Mouse (Mus musculus) heart, postnatal 0 days (tissue): ENCODE results near the gene Mapk1.

ENCODE experiments used
- CTCF ChIP-seq: IDR thresholded peaks from 2 replicates; pipeline ENCODE4 v1.5.1; 2016; ENCODE audit warnings: antibody characterized with exemption, control low read depth, low read depth
- EP300 ChIP-seq: IDR thresholded peaks from 2 replicates; pipeline ENCODE4 v1.6.1; 2016; ENCODE audit warnings: antibody characterized with exemption, low read depth

DNA sequence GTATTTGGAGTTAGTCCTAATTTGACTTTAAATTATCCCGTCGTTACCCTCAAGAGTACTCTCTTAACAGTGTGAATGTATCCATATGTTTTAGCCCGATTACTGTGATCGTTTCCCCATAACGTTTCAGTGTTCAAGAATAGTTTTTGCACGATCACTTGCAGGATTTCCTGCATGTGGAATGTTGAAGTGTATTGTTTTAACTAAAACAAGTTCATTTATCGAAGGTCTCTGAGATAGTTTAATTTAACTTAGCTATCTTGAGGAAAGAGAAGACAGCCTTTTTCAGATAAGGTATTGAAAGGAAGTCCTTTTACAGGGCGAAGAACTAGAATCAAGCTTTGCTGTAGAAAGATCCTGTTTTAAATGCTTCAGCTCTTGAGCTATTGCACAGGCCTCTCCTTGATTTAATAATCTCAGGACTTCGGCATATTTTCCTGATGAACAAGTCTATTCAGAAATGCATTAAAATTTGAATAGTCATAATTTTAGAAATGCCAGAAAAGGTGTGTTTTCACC, 1.3 kb downstream of the Mapk1 start:
- TF ChIP-seq CTCF = no peak
- TF ChIP-seq EP300 = no peak
